Mouse (Mus musculus): ENCODE results near the gene Eif3a.

The Eif3a gene

GRCm38 (mm10) chr19:60758896-60759835 lies 31.3 kb downstream of the Eif3a start:
- DNase-seq, result no peak

GRCm38 (mm10) chr19:60757099-60757785 lies 33.2 kb downstream of the Eif3a start:
- no peak for DNase-seq

GRCm38 (mm10) chr19:60756192-60757098 lies 34.0 kb downstream of the Eif3a start:
- peak; percentile 44 to 67 for DNase-seq

GRCm38 (mm10) chr19:60755438-60756191 lies 34.8 kb downstream of the Eif3a start, which contains the start of gene Nanos1:
Nanos1 (plus strand) TSS chr19:60755987.
- DNase-seq, result peak; percentile 87 to 93

GRCm38 (mm10) chr19:60747801-60748200 lies 42.7 kb downstream of the Eif3a start:
- no peak for DNase-seq

- DNase-seq, result no peak
Measured at GRCm38 (mm10) chr19:60743767-60744547, 46.5 kb downstream of the Eif3a start.

- DNase-seq, result no peak
Measured at GRCm38 (mm10) chr19:60740560-60740959, 49.9 kb downstream of the Eif3a start.

- no peak for DNase-seq
Measured at GRCm38 (mm10) chr19:60731966-60732365, 58.5 kb downstream of the Eif3a start.

GRCm38 (mm10) chr19:60731299-60731698 lies 59.2 kb downstream of the Eif3a start:
- DNase-seq, result no peak

- DNase-seq, result peak; percentile 28 to 71
Measured at GRCm38 (mm10) chr19:60730281-60730852, 60.1 kb downstream of the Eif3a start.

- DNase-seq, result no peak
Measured at GRCm38 (mm10) chr19:60716381-60716780, 74.1 kb downstream of the Eif3a start.

GRCm38 (mm10) chr19:60712577-60712976 lies 77.9 kb downstream of the Eif3a start:
- no peak for DNase-seq

Measured in kidney, postnatal 36 days (tissue).